Mouse (Mus musculus): ENCODE results near the gene Prkca.

- TF ChIP-seq CTCF (IDR thresholded peaks at IDR 0.05; ENCODE audit: low read depth) = no peak
- TF ChIP-seq EP300 (IDR thresholded peaks at IDR 0.05; ENCODE audit: low read depth) = no peak
Measured at GRCm38 (mm10) chr11:108215466-108215865, 128.3 kb downstream of the Prkca start.
